Mouse (Mus musculus) kidney, postnatal 0 days (tissue): ENCODE measurements around the gene Vmn1r174. TPM values are rescaled to one million over a fixed set of nuclear protein-coding genes. Genes with fewer than 3 reads are reported as not detected.
"Not testable (repeated sequence)": the region's sequence is repeated elsewhere in the genome, so short reads cannot be mapped to it uniquely, and the experiment has no call there.

Experiments
- ATAC-seq: fragments of 200-750 bp; cut with Nextera tagmentation; replicated peaks from 2 replicates; pipeline ENCODE4 v1.8.0; 2017; ENCODE audit warnings: low read depth, moderate number of reproducible peaks, moderate TSS enrichment, moderate library complexity; ENCODE audit not compliant: low FRiP score
- DNase-seq: peaks from one replicate; pipeline ENCODE4 v3.0.0-alpha.2; 2016; ENCODE audit warnings: low spot score
- H3K27ac ChIP-seq: fragments of 300-500 bp; sonication (generic); 2 replicates; pipeline ENCODE4 v1.5.1; 2014; ENCODE audit warnings: mild to moderate bottlenecking
- H3K27me3 ChIP-seq: fragments of 300-500 bp; sonication (generic); 2 replicates; pipeline ENCODE4 v1.6.1; 2014; ENCODE audit warnings: low read length, mixed read lengths; ENCODE audit not compliant: insufficient read depth
- H3K36me3 ChIP-seq: fragments of 300-500 bp; sonication (generic); 2 replicates; pipeline ENCODE4 v1.6.1; 2014; ENCODE audit warnings: low read length, mixed read lengths; ENCODE audit not compliant: insufficient read depth
- H3K4me1 ChIP-seq: fragments of 300-500 bp; sonication (generic); replicated peaks from 2 replicates; pipeline ENCODE4 v1.6.1; 2014; ENCODE audit warnings: antibody characterized with exemption, low read length, mixed read lengths; ENCODE audit not compliant: insufficient read depth
- H3K4me2 ChIP-seq: fragments of 300-500 bp; sonication (generic); 2 replicates; pipeline ENCODE4 v1.6.1; 2014; ENCODE audit warnings: mild to moderate bottlenecking, low read length, moderate library complexity, mixed read lengths
- H3K4me3 ChIP-seq: fragments of 300-500 bp; sonication (generic); replicated peaks from 2 replicates; pipeline ENCODE4 v1.5.1; 2014; ENCODE audit warnings: low read depth, low read length
- H3K9ac ChIP-seq: fragments of 300-500 bp; sonication (generic); 2 replicates; pipeline ENCODE4 v1.6.1; 2014; ENCODE audit warnings: low read depth, low read length
- H3K9me3 ChIP-seq: fragments of 300-500 bp; sonication (generic); replicated peaks from 2 replicates; pipeline ENCODE4 v1.6.1; 2016; ENCODE audit warnings: low read length, inconsistent platforms, mixed read lengths
- CTCF ChIP-seq: IDR thresholded peaks from 2 replicates; pipeline ENCODE4 v1.5.1; 2016; ENCODE audit warnings: antibody characterized with exemption, low read depth, mild to moderate bottlenecking, moderate library complexity
- WGBS: fragments of 180-500 bp; shearing (Covaris S2); extraction: QIAGEN DNeasy Blood & Tissue Kit; methylation state at CpG from one replicate; pipeline ENCODE4 v1.1.7; 2014; 5-methylcytosine and 5-hydroxymethylcytosine counted together
- polyA plus RNA-seq: library from polyadenylated mRNA; unstranded; fragments of >200 nt; fragmentation: Nextera tagmentation; extraction: Ambion mirVana; gene quantifications from 2 replicates; pipeline ENCODE4 v1.2.1, GENCODE M21; 2015

Gene Vmn1r174
- polyA plus RNA-seq: not detected in 2 replicates

DNA sequence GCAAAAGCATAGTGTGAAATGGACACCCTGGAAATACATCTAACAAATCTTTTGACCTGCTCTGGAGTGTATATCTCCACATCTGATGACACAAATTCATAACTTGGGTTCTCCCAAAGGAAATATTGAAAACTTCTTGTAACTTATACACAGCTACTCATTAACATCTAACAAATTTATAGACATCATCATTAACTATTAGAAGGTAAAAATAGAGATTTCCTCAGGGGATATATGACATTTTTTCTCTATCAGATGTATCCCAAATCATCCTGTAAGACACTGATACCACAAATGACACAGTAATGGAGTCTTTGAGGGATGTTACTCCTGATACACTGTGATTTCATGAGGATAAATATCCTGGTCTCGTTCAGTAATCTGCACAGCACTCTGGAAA lies at the start of gene Vmn1r174:
Gene Vmn1r174, plus strand, starts transcription at position 301 of the 400 bp plus-strand sequence.
- H3K4me3 ChIP-seq, H3K27me3 ChIP-seq, ATAC-seq, H3K36me3 ChIP-seq, H3K4me1 ChIP-seq, H3K27ac ChIP-seq, DNase-seq, H3K4me2 ChIP-seq, H3K9ac ChIP-seq, H3K9me3 ChIP-seq: not testable (repeated sequence)
- WGBS: 52% methylated on average over 1 of the region's 1 CpGs

DNA sequence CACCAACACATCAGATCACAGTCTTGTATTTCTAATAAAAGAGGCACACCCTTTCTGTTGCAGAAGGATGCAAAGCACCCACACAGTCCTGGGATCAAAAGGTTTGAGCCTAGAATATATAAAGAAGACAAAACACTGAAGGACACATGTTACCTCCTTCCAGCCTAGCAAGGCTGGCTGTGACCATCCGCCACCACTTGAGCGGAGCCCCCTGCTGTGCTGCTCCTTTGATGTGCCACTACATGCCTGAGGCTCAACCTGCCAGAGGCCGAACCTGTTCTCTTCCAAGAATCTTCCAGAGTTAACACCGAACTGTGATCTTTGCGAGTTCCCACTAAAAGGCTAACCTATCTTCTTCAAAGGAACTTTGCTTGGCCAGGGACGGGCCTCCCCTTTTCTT lies 32.5 kb downstream of the Vmn1r174 start:
- no peak for TF ChIP-seq CTCF
- H3K27me3 ChIP-seq: no peaks in the 10 kb centered on the region
- no peaks in the 10 kb centered on the region for H3K36me3 ChIP-seq
- H3K4me2 ChIP-seq: no peak overlapping the region
- H3K4me3 ChIP-seq: no peak overlapping the region
- H3K9ac ChIP-seq: no peak overlapping the region
- H3K4me1 ChIP-seq: no peaks in the 10 kb centered on the region
- DNase-seq (no peak), ATAC-seq (no peak)
- H3K27ac ChIP-seq: no peak overlapping the region
- no peaks in the 10 kb centered on the region; the same call in 1 of the 2 replicates for H3K9me3 ChIP-seq
- 82% methylated on average over 6 of the region's 6 CpGs for WGBS

DNA sequence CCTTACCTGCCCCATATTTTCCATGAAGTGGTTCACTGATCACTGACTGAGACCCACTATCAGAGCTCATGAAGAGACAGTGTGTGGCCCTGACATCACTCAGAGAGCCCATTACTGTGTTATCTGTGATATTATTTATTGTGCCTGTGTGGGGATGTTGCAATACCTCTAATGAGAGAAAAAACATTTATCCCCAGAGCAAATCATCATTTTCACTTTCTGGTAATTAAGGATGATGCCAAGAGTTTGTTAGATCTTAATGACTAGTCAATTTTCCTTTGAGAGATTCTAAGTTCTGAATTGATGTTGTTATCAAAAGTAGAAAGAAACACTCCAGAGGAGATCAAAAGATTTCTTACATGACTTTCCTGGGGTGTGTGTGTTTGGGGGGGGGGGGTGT lies 58.5 kb downstream of the Vmn1r174 start, which contains the start of gene Vmn1r175:
Gene Vmn1r175, minus strand, starts transcription at position 101 of the 400 bp plus-strand sequence.
- not testable (repeated sequence) for ATAC-seq, DNase-seq, H3K4me3 ChIP-seq, H3K27me3 ChIP-seq, H3K4me2 ChIP-seq, H3K9me3 ChIP-seq, H3K9ac ChIP-seq, H3K36me3 ChIP-seq, H3K4me1 ChIP-seq, H3K27ac ChIP-seq

Other genes starting within 250 kb of the Vmn1r174 start
- not detected in 2 replicates for gene Vmn1r167, start 245.1 kb upstream of the Vmn1r174 start, polyA plus RNA-seq
- not detected in 2 replicates for gene Vmn1r168, start 212.5 kb upstream of the Vmn1r174 start, polyA plus RNA-seq
- gene Vmn1r169, start 176.7 kb upstream of the Vmn1r174 start, polyA plus RNA-seq: not detected in 2 replicates
- gene Vmn1r170, start 146.1 kb upstream of the Vmn1r174 start, polyA plus RNA-seq: not detected in 2 replicates
- not detected in 2 replicates for gene Vmn1r171, start 121.5 kb upstream of the Vmn1r174 start, polyA plus RNA-seq
- not detected in 2 replicates for gene Vmn1r172, start 94.0 kb upstream of the Vmn1r174 start, polyA plus RNA-seq
- not detected in 2 replicates for gene Vmn1r173, start 51.6 kb upstream of the Vmn1r174 start, polyA plus RNA-seq
- not detected in 2 replicates for gene Vmn1r175, start 58.4 kb downstream of the Vmn1r174 start, polyA plus RNA-seq
- gene Vmn1r176, start 85.1 kb downstream of the Vmn1r174 start, polyA plus RNA-seq: not detected in 2 replicates
- gene Vmn1r177, start 114.2 kb downstream of the Vmn1r174 start, polyA plus RNA-seq: not detected in 2 replicates
- not detected in 2 replicates for gene Vmn1r178, start 139.7 kb downstream of the Vmn1r174 start, polyA plus RNA-seq
- not detected in 2 replicates for gene Vmn1r179, start 174.7 kb downstream of the Vmn1r174 start, polyA plus RNA-seq
- not detected in 2 replicates for gene Vmn1r180, start 198.4 kb downstream of the Vmn1r174 start, polyA plus RNA-seq
- gene Vmn1r181, start 222.3 kb downstream of the Vmn1r174 start, polyA plus RNA-seq: not detected in 2 replicates
- not detected in 2 replicates for gene V1rd19, start 249.4 kb downstream of the Vmn1r174 start, polyA plus RNA-seq